Mouse (Mus musculus): ENCODE results near the gene Slfnl1. TPM values are rescaled to one million over a fixed set of nuclear protein-coding genes. Genes with fewer than 3 reads are reported as not detected.

Slfnl1 gene
- not detected in 2 replicates for polyA plus RNA-seq (2016; fragmentation: Nextera tagmentation; extraction: Ambion mirVana)

- 90% methylated on average over 6 of the region's 6 CpGs for WGBS
- Histone ChIP-seq H3K9me3 (replicated peaks) (no peaks in the 10 kb centered on the region), H3K36me3 (peaks cover 55% of the 10 kb centered on the region), H3K27me3 (ENCODE audit: low read depth, poor library complexity, severe bottlenecking) (no peaks in the 10 kb centered on the region), H3K4me3 (no peak within 1 kb of the TSS), H3K27ac (no peak within 1 kb of the TSS), H3K4me1 (peaks cover 4% of the 10 kb centered on the region; the same call in 1 of the 2 replicates)
- no peak for DNase-seq (ENCODE audit: low spot score)
Measured at GRCm38 (mm10) chr4:120531986-120532385, at the start of gene Slfnl1. Gene Slfnl1, plus strand, starts transcription at chr4:120532231.

GRCm38 (mm10) chr4:120487707-120488106 lies 44.3 kb upstream of the Slfnl1 start:
- H3K9me3 ChIP-seq (replicated peaks): no peaks in the 10 kb centered on the region
- no peak overlapping the region for H3K27ac ChIP-seq
- H3K4me1 ChIP-seq: no peaks in the 10 kb centered on the region
- H3K36me3 ChIP-seq: peaks cover 35% of the 10 kb centered on the region
- DNase-seq (ENCODE audit: low spot score): no peak
- H3K4me3 ChIP-seq: no peak overlapping the region
- H3K27me3 ChIP-seq (ENCODE audit: low read depth, poor library complexity, severe bottlenecking): no peaks in the 10 kb centered on the region
- 63% methylated on average over 1 of the region's 1 CpGs for WGBS

GRCm38 (mm10) chr4:120506955-120507354 lies 25.1 kb upstream of the Slfnl1 start:
- Histone ChIP-seq H3K9me3 (replicated peaks) (no peaks in the 10 kb centered on the region), H3K36me3 (peaks cover 64% of the 10 kb centered on the region), H3K4me1 (no peaks in the 10 kb centered on the region), H3K27me3 (ENCODE audit: low read depth, poor library complexity, severe bottlenecking) (no peaks in the 10 kb centered on the region), H3K4me3 (no peak overlapping the region), H3K27ac (no peak overlapping the region)
- DNase-seq (ENCODE audit: low spot score): no peak
- 85% methylated on average over 1 of the region's 1 CpGs for WGBS

- no peaks in the 10 kb centered on the region for H3K9me3 ChIP-seq (replicated peaks)
- H3K4me1 ChIP-seq: no peaks in the 10 kb centered on the region
- no peaks in the 10 kb centered on the region for H3K27me3 ChIP-seq (ENCODE audit: low read depth, poor library complexity, severe bottlenecking)
- peaks cover 64% of the 10 kb centered on the region for H3K36me3 ChIP-seq
- no peak for DNase-seq (ENCODE audit: low spot score)
- H3K4me3 ChIP-seq: no peak overlapping the region
- WGBS: 96% methylated on average over 4 of the region's 4 CpGs
- no peak overlapping the region for H3K27ac ChIP-seq
Measured at GRCm38 (mm10) chr4:120511203-120511602, 20.8 kb upstream of the Slfnl1 start.

- Histone ChIP-seq H3K36me3 (peaks cover 63% of the 10 kb centered on the region), H3K4me3 (no peak overlapping the region), H3K27ac (no peak overlapping the region), H3K9me3 (replicated peaks) (no peaks in the 10 kb centered on the region), H3K4me1 (no peaks in the 10 kb centered on the region), H3K27me3 (ENCODE audit: low read depth, poor library complexity, severe bottlenecking) (no peaks in the 10 kb centered on the region)
- 95% methylated on average over 2 of the region's 2 CpGs for WGBS
- DNase-seq (ENCODE audit: low spot score): no peak
Measured at GRCm38 (mm10) chr4:120514366-120514765, 17.7 kb upstream of the Slfnl1 start.

- Histone ChIP-seq H3K36me3 (peaks cover 61% of the 10 kb centered on the region), H3K4me3 (no peak overlapping the region), H3K9me3 (replicated peaks) (no peaks in the 10 kb centered on the region), H3K4me1 (no peaks in the 10 kb centered on the region), H3K27ac (no peak overlapping the region), H3K27me3 (ENCODE audit: low read depth, poor library complexity, severe bottlenecking) (no peaks in the 10 kb centered on the region)
- 95% methylated on average over 7 of the region's 7 CpGs for WGBS
- no peak for DNase-seq (ENCODE audit: low spot score)
Measured at GRCm38 (mm10) chr4:120516491-120516890, 15.5 kb upstream of the Slfnl1 start.

- Histone ChIP-seq H3K4me1 (no peaks in the 10 kb centered on the region), H3K27ac (no peak overlapping the region), H3K9me3 (replicated peaks) (no peaks in the 10 kb centered on the region), H3K27me3 (ENCODE audit: low read depth, poor library complexity, severe bottlenecking) (no peaks in the 10 kb centered on the region), H3K4me3 (no peak overlapping the region), H3K36me3 (peaks cover 65% of the 10 kb centered on the region)
- DNase-seq (ENCODE audit: low spot score): no peak
- 89% methylated on average over 7 of the region's 7 CpGs for WGBS
Measured at GRCm38 (mm10) chr4:120516907-120517306, 15.1 kb upstream of the Slfnl1 start.

GRCm38 (mm10) chr4:120517335-120517734 lies 14.7 kb upstream of the Slfnl1 start:
- Histone ChIP-seq H3K36me3 (peaks cover 69% of the 10 kb centered on the region), H3K9me3 (replicated peaks) (no peaks in the 10 kb centered on the region), H3K27ac (no peak overlapping the region), H3K27me3 (ENCODE audit: low read depth, poor library complexity, severe bottlenecking) (no peaks in the 10 kb centered on the region), H3K4me3 (no peak overlapping the region), H3K4me1 (no peaks in the 10 kb centered on the region)
- WGBS: 84% methylated on average over 4 of the region's 4 CpGs
- no peak for DNase-seq (ENCODE audit: low spot score)

GRCm38 (mm10) chr4:120521761-120522160 lies 10.3 kb upstream of the Slfnl1 start:
- no peak for DNase-seq (ENCODE audit: low spot score)
- no peak overlapping the region for H3K4me3 ChIP-seq
- WGBS: 66% methylated on average over 5 of the region's 5 CpGs
- H3K9me3 ChIP-seq (replicated peaks): no peaks in the 10 kb centered on the region
- H3K4me1 ChIP-seq: no peaks in the 10 kb centered on the region
- no peaks in the 10 kb centered on the region for H3K27me3 ChIP-seq (ENCODE audit: low read depth, poor library complexity, severe bottlenecking)
- H3K36me3 ChIP-seq: peaks cover 94% of the 10 kb centered on the region
- no peak overlapping the region for H3K27ac ChIP-seq

GRCm38 (mm10) chr4:120522351-120522750 lies 9.7 kb upstream of the Slfnl1 start:
- no peaks in the 10 kb centered on the region for H3K27me3 ChIP-seq (ENCODE audit: low read depth, poor library complexity, severe bottlenecking)
- H3K36me3 ChIP-seq: peaks cover 89% of the 10 kb centered on the region
- H3K4me1 ChIP-seq: no peaks in the 10 kb centered on the region
- DNase-seq (ENCODE audit: low spot score): no peak
- no peak overlapping the region for H3K27ac ChIP-seq
- WGBS: 88% methylated on average over 4 of the region's 4 CpGs
- H3K4me3 ChIP-seq: no peak overlapping the region
- no peaks in the 10 kb centered on the region for H3K9me3 ChIP-seq (replicated peaks)

- WGBS: 95% methylated on average over 3 of the region's 3 CpGs
- H3K4me1 ChIP-seq: no peaks in the 10 kb centered on the region
- H3K27ac ChIP-seq: no peak overlapping the region
- no peak for DNase-seq (ENCODE audit: low spot score)
- peaks cover 88% of the 10 kb centered on the region for H3K36me3 ChIP-seq
- H3K9me3 ChIP-seq (replicated peaks): no peaks in the 10 kb centered on the region
- H3K27me3 ChIP-seq (ENCODE audit: low read depth, poor library complexity, severe bottlenecking): no peaks in the 10 kb centered on the region
- no peak overlapping the region for H3K4me3 ChIP-seq
Measured at GRCm38 (mm10) chr4:120523092-120523491, 8.9 kb upstream of the Slfnl1 start.

- H3K27ac ChIP-seq: no peak overlapping the region
- peaks cover 83% of the 10 kb centered on the region for H3K36me3 ChIP-seq
- H3K27me3 ChIP-seq (ENCODE audit: low read depth, poor library complexity, severe bottlenecking): no peaks in the 10 kb centered on the region
- peaks cover 4% of the 10 kb centered on the region; the same call in 1 of the 2 replicates for H3K4me1 ChIP-seq
- DNase-seq (ENCODE audit: low spot score): no peak
- no peaks in the 10 kb centered on the region for H3K9me3 ChIP-seq (replicated peaks)
- no peak overlapping the region for H3K4me3 ChIP-seq
- 92% methylated on average over 9 of the region's 9 CpGs for WGBS
Measured at GRCm38 (mm10) chr4:120528171-120528570, 3.9 kb upstream of the Slfnl1 start.

GRCm38 (mm10) chr4:120538664-120539063 lies 6.6 kb downstream of the Slfnl1 start:
- peaks cover 63% of the 10 kb centered on the region for H3K36me3 ChIP-seq

GRCm38 (mm10) chr4:120544896-120545295 lies 12.9 kb downstream of the Slfnl1 start:
- no peaks in the 10 kb centered on the region for H3K9me3 ChIP-seq (replicated peaks)
- H3K27ac ChIP-seq: no peak overlapping the region
- DNase-seq (ENCODE audit: low spot score): no peak
- H3K36me3 ChIP-seq: peaks cover 100% of the 10 kb centered on the region
- H3K27me3 ChIP-seq (ENCODE audit: low read depth, poor library complexity, severe bottlenecking): no peaks in the 10 kb centered on the region
- WGBS: 81% methylated on average over 1 of the region's 1 CpGs
- H3K4me1 ChIP-seq: no peaks in the 10 kb centered on the region
- no peak overlapping the region for H3K4me3 ChIP-seq

More at GRCm38 (mm10) chr4:120538664-120539063, 6.6 kb downstream of the Slfnl1 start:
- no peaks in the 10 kb centered on the region for H3K27me3 ChIP-seq (ENCODE audit: low read depth, poor library complexity, severe bottlenecking)
- no peaks in the 10 kb centered on the region for H3K9me3 ChIP-seq (replicated peaks)
- DNase-seq (ENCODE audit: low spot score): no peak
- no peak overlapping the region for H3K27ac ChIP-seq
- H3K4me1 ChIP-seq: no peaks in the 10 kb centered on the region
- no peak overlapping the region for H3K4me3 ChIP-seq
- WGBS: 96% methylated on average over 10 of the region's 10 CpGs
